Mouse (Mus musculus): ENCODE measurements around the gene Ceacam16. TPM values are rescaled to one million over a fixed set of nuclear protein-coding genes. Genes with fewer than 3 reads are reported as not detected.

Ceacam16 gene
- polyA plus RNA-seq, 1 experiment from 2014 or later, result not detected

- Histone ChIP-seq H3K9ac (ENCODE audit: low read depth, low read length) (no peak within 1 kb of the TSS), H3K4me3 (ENCODE audit: low read depth, low read length) (no peak within 1 kb of the TSS), H3K27me3 (ENCODE audit: control insufficient read depth, insufficient read depth, low read depth, low read length) (peaks cover 10% of the 10 kb centered on the region), H3K36me3 (ENCODE audit: control insufficient read depth, insufficient read depth) (no peaks in the 10 kb centered on the region), H3K4me1 (ENCODE audit: control insufficient read depth, low read depth, low read length) (no peaks in the 10 kb centered on the region; the same call in 1 of the 2 replicates), H3K9me3 (replicated peaks; ENCODE audit: control insufficient read depth, low read length) (no peaks in the 10 kb centered on the region), H3K4me2 (ENCODE audit: low read depth, low read length) (peak within 1 kb of the TSS; percentile 3; the same call in 1 of the 2 replicates), H3K27ac (ENCODE audit: low read length) (no peak within 1 kb of the TSS)
- no peak for ATAC-seq (ENCODE audit: low read depth)
- WGBS (ENCODE audit: insufficient replicate concordance), result 5% methylated on average over 32 of the region's 33 CpGs
Observed at GRCm38 (mm10) chr7:19851858-19852570, 9.1 kb downstream of the Ceacam16 start, which contains the start of gene Gm19345. TSS of gene Gm19345 (plus strand) at chr7:19852003.

GRCm38 (mm10) chr7:19844521-19845171, 16.5 kb downstream of the Ceacam16 start:
- Histone ChIP-seq H3K27ac (ENCODE audit: low read length) (no peak overlapping the region), H3K4me1 (ENCODE audit: control insufficient read depth, low read depth, low read length) (peaks cover 9% of the 10 kb centered on the region), H3K4me2 (ENCODE audit: low read depth, low read length) (no peak overlapping the region), H3K36me3 (ENCODE audit: control insufficient read depth, insufficient read depth) (no peaks in the 10 kb centered on the region), H3K9me3 (replicated peaks; ENCODE audit: control insufficient read depth, low read length) (no peaks in the 10 kb centered on the region), H3K27me3 (ENCODE audit: control insufficient read depth, insufficient read depth, low read depth, low read length) (no peaks in the 10 kb centered on the region), H3K4me3 (ENCODE audit: low read depth, low read length) (no peak overlapping the region), H3K9ac (ENCODE audit: low read depth, low read length) (no peak overlapping the region)
- whole genome bisulfite sequencing (ENCODE audit: insufficient replicate concordance), result 22% methylated on average over 15 of the region's 15 CpGs
- ATAC-seq (ENCODE audit: low read depth), result no peak

- ATAC-seq (ENCODE audit: low read depth), result peak; percentile 47; the same call in 1 of the 2 replicates
- Histone ChIP-seq H3K27ac (ENCODE audit: low read length) (no peak overlapping the region), H3K4me3 (ENCODE audit: low read depth, low read length) (no peak overlapping the region), H3K9ac (ENCODE audit: low read depth, low read length) (no peak overlapping the region), H3K36me3 (ENCODE audit: control insufficient read depth, insufficient read depth) (no peaks in the 10 kb centered on the region), H3K27me3 (ENCODE audit: control insufficient read depth, insufficient read depth, low read depth, low read length) (no peaks in the 10 kb centered on the region), H3K9me3 (replicated peaks; ENCODE audit: control insufficient read depth, low read length) (no peaks in the 10 kb centered on the region), H3K4me2 (ENCODE audit: low read depth, low read length) (no peak overlapping the region), H3K4me1 (ENCODE audit: control insufficient read depth, low read depth, low read length) (peaks cover 9% of the 10 kb centered on the region)
- WGBS (ENCODE audit: insufficient replicate concordance), result 6% methylated on average over 11 of the region's 11 CpGs
Observed at GRCm38 (mm10) chr7:19843561-19843960, 17.5 kb downstream of the Ceacam16 start.

GRCm38 (mm10) chr7:19842885-19843504, 18.1 kb downstream of the Ceacam16 start:
- no peak overlapping the region for H3K4me3 ChIP-seq (ENCODE audit: low read depth, low read length)
- no peak overlapping the region for H3K4me2 ChIP-seq (ENCODE audit: low read depth, low read length)
- H3K4me1 ChIP-seq (ENCODE audit: control insufficient read depth, low read depth, low read length), result peaks cover 9% of the 10 kb centered on the region
- no peak overlapping the region for H3K9ac ChIP-seq (ENCODE audit: low read depth, low read length)
- ATAC-seq (ENCODE audit: low read depth), result 0 out of 2 replicates have a peak, but pooled peaks have one; percentile 10
- no peaks in the 10 kb centered on the region for H3K27me3 ChIP-seq (ENCODE audit: control insufficient read depth, insufficient read depth, low read depth, low read length)
- no peaks in the 10 kb centered on the region for H3K36me3 ChIP-seq (ENCODE audit: control insufficient read depth, insufficient read depth)
- 37% methylated on average over 19 of the region's 19 CpGs for WGBS (ENCODE audit: insufficient replicate concordance)
- no peaks in the 10 kb centered on the region for H3K9me3 ChIP-seq (replicated peaks; ENCODE audit: control insufficient read depth, low read length)
- peak overlapping the region; percentile 34; the same call in 1 of the 2 replicates for H3K27ac ChIP-seq (ENCODE audit: low read length)

- H3K9me3 ChIP-seq (replicated peaks; ENCODE audit: control insufficient read depth, low read length), result no peaks in the 10 kb centered on the region
- no peaks in the 10 kb centered on the region for H3K27me3 ChIP-seq (ENCODE audit: control insufficient read depth, insufficient read depth, low read depth, low read length)
- no peak overlapping the region for H3K9ac ChIP-seq (ENCODE audit: low read depth, low read length)
- H3K27ac ChIP-seq (ENCODE audit: low read length), result peak overlapping the region; percentile 77
- peak; percentile 90 for ATAC-seq (ENCODE audit: low read depth)
- no peak overlapping the region for H3K4me3 ChIP-seq (ENCODE audit: low read depth, low read length)
- H3K4me1 ChIP-seq (ENCODE audit: control insufficient read depth, low read depth, low read length), result peaks cover 9% of the 10 kb centered on the region
- 56% methylated on average over 21 of the region's 21 CpGs for WGBS (ENCODE audit: insufficient replicate concordance)
- no peaks in the 10 kb centered on the region for H3K36me3 ChIP-seq (ENCODE audit: control insufficient read depth, insufficient read depth)
- no peak overlapping the region for H3K4me2 ChIP-seq (ENCODE audit: low read depth, low read length)
Observed at GRCm38 (mm10) chr7:19841686-19842413, 19.2 kb downstream of the Ceacam16 start.

- no peaks in the 10 kb centered on the region for H3K36me3 ChIP-seq (ENCODE audit: control insufficient read depth, insufficient read depth)
- no peak overlapping the region for H3K4me2 ChIP-seq (ENCODE audit: low read depth, low read length)
- H3K9ac ChIP-seq (ENCODE audit: low read depth, low read length), result no peak overlapping the region
- H3K27ac ChIP-seq (ENCODE audit: low read length), result peak overlapping the region; percentile 77; the same call in 1 of the 2 replicates
- H3K4me3 ChIP-seq (ENCODE audit: low read depth, low read length), result no peak overlapping the region
- peaks cover 9% of the 10 kb centered on the region for H3K4me1 ChIP-seq (ENCODE audit: control insufficient read depth, low read depth, low read length)
- no peaks in the 10 kb centered on the region for H3K9me3 ChIP-seq (replicated peaks; ENCODE audit: control insufficient read depth, low read length)
- no peak for ATAC-seq (ENCODE audit: low read depth)
- whole genome bisulfite sequencing (ENCODE audit: insufficient replicate concordance), result 65% methylated on average over 3 of the region's 3 CpGs
- no peaks in the 10 kb centered on the region for H3K27me3 ChIP-seq (ENCODE audit: control insufficient read depth, insufficient read depth, low read depth, low read length)
Observed at GRCm38 (mm10) chr7:19840936-19841335, 20.2 kb downstream of the Ceacam16 start.

- Histone ChIP-seq H3K4me3 (ENCODE audit: low read depth, low read length) (no peak overlapping the region), H3K4me1 (ENCODE audit: control insufficient read depth, low read depth, low read length) (peaks cover 9% of the 10 kb centered on the region), H3K27ac (ENCODE audit: low read length) (no peak overlapping the region), H3K36me3 (ENCODE audit: control insufficient read depth, insufficient read depth) (no peaks in the 10 kb centered on the region), H3K9me3 (replicated peaks; ENCODE audit: control insufficient read depth, low read length) (no peaks in the 10 kb centered on the region), H3K9ac (ENCODE audit: low read depth, low read length) (no peak overlapping the region), H3K4me2 (ENCODE audit: low read depth, low read length) (no peak overlapping the region), H3K27me3 (ENCODE audit: control insufficient read depth, insufficient read depth, low read depth, low read length) (no peaks in the 10 kb centered on the region)
- ATAC-seq (ENCODE audit: low read depth), result no peak
- WGBS (ENCODE audit: insufficient replicate concordance), result 64% methylated on average over 4 of the region's 4 CpGs
Observed at GRCm38 (mm10) chr7:19840371-19840770, 20.7 kb downstream of the Ceacam16 start.

GRCm38 (mm10) chr7:19836843-19837242, 24.3 kb downstream of the Ceacam16 start:
- Histone ChIP-seq H3K9me3 (replicated peaks; ENCODE audit: control insufficient read depth, low read length) (no peaks in the 10 kb centered on the region), H3K36me3 (ENCODE audit: control insufficient read depth, insufficient read depth) (no peaks in the 10 kb centered on the region), H3K4me3 (ENCODE audit: low read depth, low read length) (no peak overlapping the region), H3K4me2 (ENCODE audit: low read depth, low read length) (no peak overlapping the region), H3K27me3 (ENCODE audit: control insufficient read depth, insufficient read depth, low read depth, low read length) (no peaks in the 10 kb centered on the region), H3K9ac (ENCODE audit: low read depth, low read length) (no peak overlapping the region), H3K27ac (ENCODE audit: low read length) (no peak overlapping the region), H3K4me1 (ENCODE audit: control insufficient read depth, low read depth, low read length) (peaks cover 3% of the 10 kb centered on the region)
- WGBS (ENCODE audit: insufficient replicate concordance), result 24% methylated on average over 3 of the region's 3 CpGs
- no peak for ATAC-seq (ENCODE audit: low read depth)

Measured in liver, embryonic 16.5 days (tissue).